Mouse (Mus musculus) heart, embryonic 11.5 days (tissue): ENCODE data around the gene 9130230L23Rik. TPM values are rescaled to one million over a fixed set of nuclear protein-coding genes. Genes with fewer than 3 reads are reported as not detected.

ENCODE experiments used
- ATAC-seq: fragments of 200-750 bp; cut with Nextera tagmentation; replicated peaks from 2 replicates; pipeline ENCODE4 v1.8.0; 2017; ENCODE audit warnings: moderate library complexity; ENCODE audit not compliant: insufficient number of reproducible peaks, low FRiP score, low TSS enrichment
- H3K27ac ChIP-seq: fragments of 300-500 bp; sonication (generic); 2 replicates; pipeline ENCODE4 v1.5.1; 2014; ENCODE audit warnings: mild to moderate bottlenecking, low read depth, low read length
- H3K27me3 ChIP-seq: fragments of 300-500 bp; sonication (generic); 2 replicates; pipeline ENCODE4 v1.6.1; 2014; ENCODE audit warnings: mild to moderate bottlenecking, low read length, mixed read lengths; ENCODE audit not compliant: control insufficient read depth, insufficient read depth
- H3K36me3 ChIP-seq: fragments of 300-500 bp; sonication (generic); 2 replicates; pipeline ENCODE4 v1.6.1; 2014; ENCODE audit warnings: mild to moderate bottlenecking, low read length, moderate library complexity, mixed read lengths; ENCODE audit not compliant: control insufficient read depth, insufficient read depth
- H3K4me1 ChIP-seq: fragments of 300-500 bp; sonication (generic); 2 replicates; pipeline ENCODE4 v1.6.1; 2014; ENCODE audit warnings: low read length; ENCODE audit not compliant: control insufficient read depth, insufficient read depth
- H3K4me2 ChIP-seq: fragments of 300-500 bp; sonication (generic); 2 replicates; pipeline ENCODE4 v1.6.1; 2014; ENCODE audit warnings: mild to moderate bottlenecking, moderate library complexity
- H3K4me3 ChIP-seq: fragments of 300-500 bp; sonication (generic); 2 replicates; pipeline ENCODE4 v1.5.1; 2014; ENCODE audit warnings: low read depth, low read length
- H3K9ac ChIP-seq: fragments of 300-500 bp; sonication (generic); 2 replicates; pipeline ENCODE4 v1.6.1; 2014; ENCODE audit warnings: mild to moderate bottlenecking, low read depth, low read length, moderate library complexity
- H3K9me3 ChIP-seq: fragments of 300-500 bp; sonication (generic); replicated peaks from 2 replicates; pipeline ENCODE4 v1.6.1; 2016; ENCODE audit warnings: low read length; ENCODE audit not compliant: control insufficient read depth
- WGBS: fragments of 180-500 bp; shearing (Covaris S2); extraction: QIAGEN DNeasy Blood & Tissue Kit; methylation state at CpG from one replicate; pipeline ENCODE4 v1.1.7; 2014; ENCODE audit not compliant: insufficient replicate concordance; 5-methylcytosine and 5-hydroxymethylcytosine counted together
- microRNA-seq: library from miRNA; unstranded; fragments of <30 nt; microRNA quantifications from one replicate; pipeline ENCODE4, GENCODE M21; 2016; ENCODE audit warnings: borderline number of aligned reads
- polyA plus RNA-seq: library from polyadenylated mRNA; unstranded; fragments of >200 nt; fragmentation: Nextera tagmentation; extraction: Ambion mirVana; gene quantifications from 2 replicates; pipeline ENCODE4 v1.2.1, GENCODE M21; 2014

Gene 9130230L23Rik
- polyA plus RNA-seq, 1 experiment from 2014 or later, result 0.29 TPM

- ATAC-seq, result no peak
- Histone ChIP-seq H3K27me3 (no peaks in the 10 kb centered on the region), H3K4me3 (no peak overlapping the region), H3K4me2 (no peak overlapping the region), H3K9ac (no peak overlapping the region), H3K27ac (0 out of 2 replicates have a peak overlapping the region, but pooled peaks have one; percentile 15), H3K9me3 (no peaks in the 10 kb centered on the region), H3K36me3 (no peaks in the 10 kb centered on the region), H3K4me1 (no peaks in the 10 kb centered on the region)
- 53% methylated on average over 11 of the region's 11 CpGs for WGBS
Measured at GRCm38 (mm10) chr5:65937011-65937726, 66.9 kb downstream of the 9130230L23Rik start.

GRCm38 (mm10) chr5:65934783-65935182, 69.3 kb downstream of the 9130230L23Rik start, which contains the start of gene Chrna9:
Gene Chrna9, plus strand, starts transcription at chr5:65934921.
- Histone ChIP-seq H3K4me2 (no peak within 1 kb of the TSS), H3K9me3 (no peaks in the 10 kb centered on the region), H3K4me3 (no peak within 1 kb of the TSS), H3K27ac (no peak within 1 kb of the TSS), H3K4me1 (no peaks in the 10 kb centered on the region), H3K36me3 (no peaks in the 10 kb centered on the region), H3K27me3 (no peaks in the 10 kb centered on the region), H3K9ac (no peak within 1 kb of the TSS)
- no peak for ATAC-seq
- 77% methylated on average over 5 of the region's 5 CpGs for WGBS

GRCm38 (mm10) chr5:65933764-65934163, 70.3 kb downstream of the 9130230L23Rik start:
- no peak overlapping the region for H3K27ac ChIP-seq
- ATAC-seq, result no peak
- H3K4me1 ChIP-seq, result no peaks in the 10 kb centered on the region
- H3K36me3 ChIP-seq, result no peaks in the 10 kb centered on the region
- no peak overlapping the region for H3K4me2 ChIP-seq
- no peaks in the 10 kb centered on the region for H3K27me3 ChIP-seq
- H3K4me3 ChIP-seq, result no peak overlapping the region
- no peaks in the 10 kb centered on the region for H3K9me3 ChIP-seq
- H3K9ac ChIP-seq, result no peak overlapping the region
- 83% methylated on average over 2 of the region's 2 CpGs for WGBS

- Histone ChIP-seq H3K27ac (no peak overlapping the region), H3K4me3 (no peak overlapping the region), H3K9me3 (no peaks in the 10 kb centered on the region), H3K27me3 (no peaks in the 10 kb centered on the region), H3K9ac (no peak overlapping the region), H3K36me3 (no peaks in the 10 kb centered on the region), H3K4me1 (no peaks in the 10 kb centered on the region), H3K4me2 (no peak overlapping the region)
- WGBS, result 77% methylated on average over 4 of the region's 4 CpGs
- no peak for ATAC-seq
Measured at GRCm38 (mm10) chr5:65933258-65933657, 70.8 kb downstream of the 9130230L23Rik start.

DNA sequence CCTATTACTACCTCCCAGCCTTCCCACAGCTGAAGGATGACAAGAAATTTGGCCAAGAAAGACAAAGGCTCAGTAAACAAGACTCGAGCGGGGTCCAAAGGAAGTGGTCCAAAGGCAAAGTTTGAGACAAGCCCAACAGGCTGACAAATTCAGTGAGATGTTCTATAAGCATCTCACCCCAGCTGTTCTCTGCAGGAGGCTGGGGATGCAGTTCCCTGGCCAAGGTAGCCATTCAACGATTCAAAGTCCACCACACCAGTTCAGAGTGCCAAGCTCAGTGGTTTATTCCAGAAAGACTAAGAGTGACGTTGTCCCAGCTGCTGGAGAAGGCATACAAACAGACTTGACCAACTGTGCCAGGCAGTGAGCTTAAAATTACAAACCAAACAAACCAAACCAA, 73.9 kb downstream of the 9130230L23Rik start:
- H3K4me2 ChIP-seq, result no peak overlapping the region
- no peaks in the 10 kb centered on the region for H3K27me3 ChIP-seq
- no peaks in the 10 kb centered on the region for H3K4me1 ChIP-seq
- no peaks in the 10 kb centered on the region for H3K36me3 ChIP-seq
- no peaks in the 10 kb centered on the region for H3K9me3 ChIP-seq
- WGBS, result 77% methylated on average over 4 of the region's 4 CpGs
- no peak overlapping the region for H3K4me3 ChIP-seq
- H3K9ac ChIP-seq, result no peak overlapping the region
- ATAC-seq, result no peak
- no peak overlapping the region for H3K27ac ChIP-seq

Small RNA genes within 50 kb of the gene (microRNA-seq; reads per million reads assigned to microRNA genes)
- not detected for gene Gm25952

Other genes with a start within 250 kb of the 9130230L23Rik start
- gene N4bp2, start 240.8 kb downstream of the 9130230L23Rik start, polyA plus RNA-seq, result 32.7 and 47.9 TPM in 2 replicates
- 0.37 and 0.66 TPM in 2 replicates for gene Rhoh, start 143.1 kb downstream of the 9130230L23Rik start, polyA plus RNA-seq
- gene Chrna9, start 69.4 kb downstream of the 9130230L23Rik start, polyA plus RNA-seq, result not detected in 2 replicates
- gene Rbm47, start 168.8 kb upstream of the 9130230L23Rik start, polyA plus RNA-seq, result 1.1 and 1.8 TPM in 2 replicates